Mouse (Mus musculus) subcutaneous adipose tissue, adult 2 months (tissue): Measurements from ENCODE around the gene Naxe. TPM values are rescaled to one million over a fixed set of nuclear protein-coding genes. Genes with fewer than 3 reads are reported as not detected.

Source experiments
- polyA plus RNA-seq: library from polyadenylated mRNA; depleted of rRNA; stranded (reverse); fragments of >200 nt; gene quantifications from 2 replicates; pipeline ENCODE4 v1.2.3, GENCODE M21; 2012; ENCODE audit warnings: low replicate concordance; rRNA removed

Gene Naxe
- polyA plus RNA-seq: 119 and 130 TPM in 2 replicates

DNA sequence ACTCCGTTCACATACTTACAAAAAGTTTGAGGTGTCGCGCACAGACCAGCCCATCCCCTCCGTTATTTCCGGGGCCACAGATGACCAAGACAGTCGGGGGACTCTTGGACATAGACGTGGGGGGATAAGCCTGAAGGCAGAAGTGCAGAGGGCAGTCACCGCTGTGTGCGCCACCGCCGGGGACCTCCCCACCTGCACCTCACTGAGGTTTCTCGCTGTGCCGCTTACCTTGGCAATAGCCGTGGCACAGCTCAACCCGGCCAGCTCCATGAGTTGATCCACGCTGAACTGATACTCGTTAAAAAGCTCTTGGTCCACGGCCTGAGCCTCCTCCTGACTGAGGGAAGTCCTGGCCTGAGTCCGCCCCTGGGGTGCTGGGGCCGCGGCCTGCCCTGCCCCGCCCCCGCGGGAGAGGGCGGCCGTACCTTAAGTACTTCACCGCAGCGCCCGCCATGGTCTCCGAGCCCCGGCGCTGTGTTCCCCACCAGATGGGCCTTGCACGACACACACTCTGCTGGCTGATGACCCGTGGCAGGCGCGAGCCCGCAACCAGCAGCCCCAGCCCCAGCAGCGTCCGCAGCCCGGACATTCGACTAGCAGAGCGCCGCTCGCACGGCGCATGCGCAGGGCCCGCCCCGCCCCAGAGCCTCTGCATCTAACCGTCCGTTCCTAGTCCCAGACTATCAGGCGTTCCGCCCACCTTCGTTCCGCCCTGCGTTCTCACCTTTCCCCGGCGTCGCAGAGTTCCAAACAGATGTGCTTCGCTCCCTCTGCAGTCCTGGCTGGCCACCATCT, at the start of gene Naxe:
Naxe (minus strand) TSS at position 594 of the 795 bp plus-strand sequence.

DNA sequence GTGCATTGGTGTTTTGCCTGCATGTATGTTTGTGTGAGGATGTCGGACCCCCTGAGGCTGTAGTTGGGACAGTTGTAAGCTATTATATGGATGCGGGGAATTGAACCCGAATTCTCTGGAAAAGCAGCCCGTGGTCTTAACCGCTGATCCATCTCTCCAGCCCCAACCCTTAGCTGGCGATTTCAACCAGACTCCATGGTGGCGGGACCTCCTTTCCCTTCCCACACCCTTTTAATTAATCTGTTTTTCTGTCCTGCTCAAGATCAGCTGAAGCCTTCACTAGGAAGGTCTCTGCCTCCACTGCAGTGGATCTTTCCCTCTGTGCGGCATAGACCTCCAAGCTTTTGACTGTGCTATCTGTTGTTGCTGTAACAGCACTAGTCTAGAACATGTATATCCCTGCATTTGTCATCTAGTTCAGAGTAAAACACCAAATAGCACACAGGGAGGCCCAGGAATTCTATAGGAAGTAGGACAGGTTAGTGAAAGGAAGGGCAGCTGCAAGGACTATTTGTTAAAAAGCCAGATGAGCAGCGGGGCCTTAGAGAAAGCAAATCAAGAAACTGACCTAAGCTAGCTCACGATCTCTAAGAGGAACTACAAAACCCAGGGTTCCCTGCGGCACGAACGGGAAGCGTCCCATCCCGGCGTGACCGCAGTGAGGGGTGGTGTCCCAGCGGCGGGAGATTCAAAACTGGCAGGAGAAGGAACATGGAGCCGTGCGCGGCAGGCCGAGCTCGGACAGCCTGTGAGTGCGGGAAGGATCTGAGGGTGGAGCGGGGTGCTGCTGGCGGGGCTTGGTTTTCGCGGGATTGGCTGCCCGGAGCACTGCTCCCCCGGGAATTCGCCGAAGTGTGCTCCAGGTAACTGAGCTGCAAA, 23.3 kb upstream of the Naxe start, which contains the start of gene Iqgap3:
Iqgap3 (plus strand) TSS at position 627 of the 879 bp plus-strand sequence.

DNA sequence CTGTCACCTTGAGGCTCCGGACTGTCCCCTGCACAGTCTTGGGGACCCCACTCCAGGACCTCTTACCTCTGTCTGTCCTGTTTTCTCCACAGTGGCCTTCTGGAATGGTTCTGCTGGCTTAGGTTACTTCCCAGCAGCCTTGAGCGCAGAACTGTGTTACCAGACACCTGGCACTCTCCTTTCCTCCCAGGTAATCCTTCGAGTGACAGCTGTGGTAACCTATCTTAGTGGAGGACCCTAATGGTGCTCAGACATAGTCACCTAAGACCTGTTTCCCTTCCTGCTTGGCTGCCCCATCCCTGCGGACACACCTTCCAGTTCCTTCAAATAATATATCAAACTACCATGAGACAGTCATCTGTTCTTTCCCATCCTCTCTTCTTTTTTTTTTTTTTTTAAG, 19.9 kb upstream of the Naxe start, which contains the start of gene Ttc24:
Ttc24 (minus strand) TSS at position 101 of the 400 bp plus-strand sequence.

DNA sequence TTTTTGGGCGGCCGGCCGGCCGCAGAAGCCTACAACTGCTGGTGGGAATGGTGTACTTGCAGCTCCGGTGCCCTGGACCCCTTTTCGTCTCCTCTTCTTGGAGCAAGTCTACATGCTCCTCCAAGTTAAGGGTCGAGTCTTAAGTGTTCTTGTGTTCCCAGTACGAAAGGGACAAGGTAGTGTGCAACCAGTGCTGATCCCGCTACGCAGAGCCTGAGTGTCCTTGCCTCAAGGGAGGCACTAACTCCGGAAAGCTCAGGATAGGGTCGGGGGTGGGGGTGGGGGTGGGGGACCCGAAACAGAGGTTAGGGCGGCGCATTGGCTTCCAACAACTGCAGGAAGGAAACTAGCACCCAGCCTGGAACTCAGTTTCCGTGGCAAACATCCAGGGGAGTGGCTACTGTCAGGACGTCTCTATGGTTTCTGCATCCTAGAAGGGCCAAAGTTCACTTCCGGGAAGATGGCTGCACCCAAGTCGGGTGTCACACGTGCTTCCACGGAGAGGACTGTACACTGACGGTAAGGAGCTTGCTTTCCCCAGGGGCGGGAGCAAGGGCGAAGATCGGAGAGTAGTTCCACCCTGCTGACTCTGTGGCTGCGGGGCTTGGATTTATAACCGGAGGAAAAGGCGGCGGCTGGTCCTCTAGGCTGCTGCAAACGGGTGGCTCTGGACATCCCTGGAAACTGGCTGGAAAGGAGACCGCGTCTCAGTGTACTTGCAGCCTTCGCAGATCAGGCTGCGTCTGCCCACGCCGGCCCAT, 15.5 kb downstream of the Naxe start, which contains the start of gene Gpatch4:
Gpatch4 (plus strand) TSS at position 448 of the 761 bp plus-strand sequence.

DNA sequence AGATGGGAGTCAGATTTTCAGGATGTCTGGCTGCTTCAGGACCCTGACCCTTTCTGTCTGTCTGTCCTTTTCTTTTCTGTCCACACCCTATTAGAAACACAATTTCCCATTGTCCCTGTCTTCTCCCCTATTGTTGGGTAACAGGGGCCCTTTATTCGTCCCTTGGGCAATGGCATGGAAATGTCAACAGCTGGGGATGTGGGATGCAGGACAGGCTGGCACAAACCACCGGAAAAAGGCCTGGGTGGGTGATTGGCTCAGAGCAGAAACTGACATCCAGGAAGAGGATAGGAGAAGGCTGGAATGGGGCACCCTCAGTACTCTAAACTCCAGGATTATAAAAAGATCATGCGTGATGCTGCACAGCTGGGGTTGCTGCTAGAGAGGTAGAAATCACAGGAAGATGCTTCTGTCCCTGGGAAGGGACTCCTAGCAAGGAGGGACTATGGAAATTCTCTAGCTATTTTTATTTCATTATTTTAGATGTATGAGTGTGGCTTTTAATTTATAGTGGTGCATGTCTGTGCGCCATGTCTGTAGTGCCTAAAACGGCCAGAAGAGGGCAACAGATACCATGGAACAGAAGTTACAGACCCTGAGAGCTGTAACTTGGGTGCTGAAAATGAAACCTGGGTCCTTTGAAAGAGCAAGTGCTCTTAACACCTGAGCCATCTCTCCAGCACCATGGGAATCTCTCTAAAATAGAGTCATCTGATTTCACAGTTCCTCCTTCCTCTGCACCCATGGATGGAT, 30.7 kb downstream of the Naxe start, which contains the start of gene Hapln2:
Hapln2 (minus strand) TSS at position 150 of the 753 bp plus-strand sequence.

Other genes with a start within 250 kb of the Naxe start
- gene Pear1, start 234.2 kb downstream of the Naxe start, polyA plus RNA-seq: 102 and 106 TPM in 2 replicates
- 0.92 and 3.1 TPM in 2 replicates for gene Sh2d2a, start 211.7 kb downstream of the Naxe start, polyA plus RNA-seq
- 27.3 and 46.0 TPM in 2 replicates for gene Prcc, start 172.9 kb downstream of the Naxe start, polyA plus RNA-seq
- 95.2 and 115 TPM in 2 replicates for gene Hdgf, start 152.2 kb downstream of the Naxe start, polyA plus RNA-seq
- 55.5 and 56.0 TPM in 2 replicates for gene Mrpl24, start 139.0 kb downstream of the Naxe start, polyA plus RNA-seq
- 11.2 and 25.2 TPM in 2 replicates for gene Isg20l2, start 128.2 kb downstream of the Naxe start, polyA plus RNA-seq
- 25.5 and 39.3 TPM in 2 replicates for gene Rrnad1, start 127.8 kb downstream of the Naxe start, polyA plus RNA-seq
- gene Crabp2, start 109.8 kb downstream of the Naxe start, polyA plus RNA-seq: 5.0 TPM in 1 of 2 replicates, not detected in the other
- 7.7 and 9.3 TPM in 2 replicates for gene Nes, start 87.4 kb downstream of the Naxe start, polyA plus RNA-seq
- not detected in 2 replicates for gene Bcan, start 58.3 kb downstream of the Naxe start, polyA plus RNA-seq
- gene Hapln2, start 30.9 kb downstream of the Naxe start, polyA plus RNA-seq: 0.10 TPM in 1 of 2 replicates, not detected in the other
- gene Gpatch4, start 15.4 kb downstream of the Naxe start, polyA plus RNA-seq: 4.1 and 19.7 TPM in 2 replicates
- gene Ttc24, start 19.8 kb upstream of the Naxe start, polyA plus RNA-seq: not detected in 2 replicates
- 1.4 and 12.8 TPM in 2 replicates for gene Iqgap3, start 23.5 kb upstream of the Naxe start, polyA plus RNA-seq
- 56.6 and 78.8 TPM in 2 replicates for gene Mef2d, start 83.9 kb upstream of the Naxe start, polyA plus RNA-seq
- gene Rhbg, start 196.2 kb upstream of the Naxe start, polyA plus RNA-seq: 1.3 and 2.6 TPM in 2 replicates
- 0.33 and 0.42 TPM in 2 replicates for gene Gm38392, start 228.7 kb upstream of the Naxe start, polyA plus RNA-seq
- gene Tsacc, start 238.5 kb upstream of the Naxe start, polyA plus RNA-seq: 5.6 and 5.7 TPM in 2 replicates
- 112 and 200 TPM in 2 replicates for gene Cct3, start 238.6 kb upstream of the Naxe start, polyA plus RNA-seq